Mouse (Mus musculus) kidney, adult 11 months (tissue): ENCODE data around the gene Phf21a.
"Not testable (repeated sequence)": the region's sequence is repeated elsewhere in the genome, so short reads cannot be mapped to it uniquely, and the experiment has no call there.

Source experiments
- DNase-seq: peaks from one replicate; pipeline ENCODE4 v3.0.0; 2022

The Phf21a gene

DNA sequence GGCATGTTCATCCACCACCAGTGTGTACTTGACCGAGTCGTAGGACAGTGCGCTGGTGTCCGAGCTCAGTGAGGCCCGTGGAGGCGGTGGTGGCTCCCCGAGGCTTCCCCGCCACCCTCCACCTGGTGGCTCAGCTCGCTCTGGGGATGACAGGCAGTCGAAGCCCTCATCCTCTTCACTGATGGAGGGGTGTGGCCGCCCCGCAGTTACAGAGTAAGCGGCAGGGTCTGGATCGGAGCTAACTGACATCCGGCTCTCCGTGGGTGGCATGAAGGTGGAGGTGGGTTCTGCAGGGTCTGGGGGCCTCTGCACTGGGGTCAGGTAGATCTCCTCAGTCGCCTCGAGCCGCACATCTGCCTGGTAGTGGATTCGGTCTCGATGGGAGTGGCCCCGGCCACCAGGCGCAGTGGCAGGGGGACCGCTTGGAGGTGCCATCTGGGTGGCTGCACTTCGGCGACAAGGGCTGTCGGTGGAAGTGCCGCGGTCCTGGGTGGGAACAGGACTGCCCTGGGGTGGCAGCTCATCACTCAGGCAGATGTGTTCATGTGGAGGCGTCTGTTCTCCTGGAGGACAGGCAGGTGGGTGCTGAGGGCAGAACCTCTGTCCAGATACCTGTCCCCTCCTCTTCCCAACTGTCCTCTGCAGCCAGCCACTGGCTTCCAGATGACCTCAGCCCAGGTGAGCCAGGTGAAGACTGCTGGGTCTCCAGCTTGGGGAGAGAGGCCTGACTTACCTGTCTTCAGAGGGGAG, 294.1 kb downstream of the Phf21a start:
- DNase-seq: no peak

DNA sequence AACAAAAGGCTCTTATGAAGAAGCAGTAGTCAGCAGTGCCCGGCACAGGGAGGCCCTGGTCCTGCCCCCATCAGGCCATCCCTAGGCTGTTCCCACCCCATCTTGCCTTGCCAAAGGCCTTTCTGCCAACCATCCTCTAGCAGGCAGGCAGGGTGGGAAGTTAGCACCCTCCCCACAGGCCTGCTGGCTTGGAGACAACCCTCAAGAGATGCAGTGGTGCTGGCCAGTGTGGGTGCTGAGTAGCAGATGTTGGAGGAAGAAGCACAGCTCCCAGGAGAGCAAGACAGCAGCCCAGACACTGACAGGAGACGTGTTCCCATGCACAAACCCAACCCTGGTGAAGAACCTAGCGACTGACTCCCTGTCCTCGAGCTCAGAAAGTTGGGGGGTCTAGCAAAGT, 294.7 kb downstream of the Phf21a start:
- DNase-seq: no peak

DNA sequence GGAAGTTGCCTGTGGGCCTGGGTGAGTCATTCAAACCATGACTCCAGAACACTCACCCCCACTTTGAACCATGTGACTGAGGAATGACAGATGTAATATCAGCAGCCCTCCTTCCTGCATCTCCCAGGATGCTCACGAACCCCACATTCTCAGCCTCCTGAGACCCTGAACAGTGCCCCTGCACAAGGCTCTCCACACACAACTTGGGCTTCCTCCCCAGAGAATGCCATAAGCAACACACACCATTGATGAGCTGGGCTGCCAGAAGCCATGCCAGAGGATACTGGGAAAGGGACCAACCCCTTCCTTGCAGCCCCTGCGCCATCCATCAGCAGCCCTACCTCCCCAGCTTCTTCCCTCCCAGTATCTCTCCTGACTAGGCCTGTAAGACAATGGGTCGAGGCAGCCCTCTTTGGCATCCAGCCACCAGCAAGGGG, 295.2 kb downstream of the Phf21a start:
- DNase-seq: no peak

DNA sequence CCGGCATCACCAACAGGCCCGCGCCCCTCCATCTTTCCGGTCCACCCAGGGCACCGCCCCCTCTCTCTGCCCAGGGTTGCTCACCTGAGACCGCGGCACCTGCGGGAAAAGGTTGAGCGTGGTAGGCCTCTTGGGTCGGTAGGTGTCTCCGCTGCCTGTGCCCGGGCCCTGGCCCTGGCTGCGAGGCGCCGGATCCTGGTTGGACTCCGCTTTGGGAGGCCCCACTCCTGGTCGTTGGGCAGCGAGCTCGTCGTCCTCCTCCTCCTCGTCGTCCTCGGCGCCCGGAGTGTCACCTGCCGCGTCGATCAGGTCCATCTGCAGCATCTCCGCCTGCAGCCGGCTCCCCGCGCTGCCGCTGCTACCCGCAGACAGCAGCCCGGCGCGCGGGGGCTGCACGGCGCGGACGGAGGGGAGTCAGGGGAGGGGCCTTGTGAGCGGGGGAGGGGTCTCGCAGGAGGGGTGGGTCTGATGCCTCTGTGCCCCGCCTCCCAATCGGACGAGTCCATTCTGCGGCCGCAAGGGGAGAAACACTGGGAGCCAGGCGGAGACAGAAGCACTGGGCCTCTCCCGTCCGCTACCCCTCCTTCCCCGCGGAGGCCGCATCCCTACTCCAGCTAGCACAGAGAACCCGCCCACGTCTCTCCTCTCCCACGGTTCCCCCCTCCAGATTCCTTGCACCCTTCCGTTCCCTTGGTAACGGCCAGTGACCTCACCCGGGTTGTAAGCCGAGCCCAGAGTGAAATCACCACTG, 296.1 kb downstream of the Phf21a start:
- peak; percentile 87 for DNase-seq

DNA sequence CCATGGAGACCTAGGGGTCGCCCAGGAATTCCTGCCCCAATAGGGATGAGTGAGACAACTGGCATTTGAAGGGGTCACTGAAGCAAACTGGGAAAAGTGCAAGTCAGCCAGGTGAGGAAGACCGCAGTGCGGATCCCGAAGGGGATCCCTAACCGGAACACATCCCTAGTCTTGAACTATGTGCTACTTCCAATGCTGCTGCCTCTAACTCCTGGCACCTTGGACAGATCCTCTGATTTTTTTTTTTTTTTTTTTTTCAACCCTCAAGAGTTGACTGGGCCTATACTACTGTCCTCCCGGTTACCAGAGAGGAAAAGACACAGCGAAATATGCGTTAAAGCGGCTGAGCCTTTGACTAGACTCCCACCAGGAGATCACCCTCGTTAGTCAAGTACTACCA, 296.7 kb downstream of the Phf21a start:
- DNase-seq: no peak

DNA sequence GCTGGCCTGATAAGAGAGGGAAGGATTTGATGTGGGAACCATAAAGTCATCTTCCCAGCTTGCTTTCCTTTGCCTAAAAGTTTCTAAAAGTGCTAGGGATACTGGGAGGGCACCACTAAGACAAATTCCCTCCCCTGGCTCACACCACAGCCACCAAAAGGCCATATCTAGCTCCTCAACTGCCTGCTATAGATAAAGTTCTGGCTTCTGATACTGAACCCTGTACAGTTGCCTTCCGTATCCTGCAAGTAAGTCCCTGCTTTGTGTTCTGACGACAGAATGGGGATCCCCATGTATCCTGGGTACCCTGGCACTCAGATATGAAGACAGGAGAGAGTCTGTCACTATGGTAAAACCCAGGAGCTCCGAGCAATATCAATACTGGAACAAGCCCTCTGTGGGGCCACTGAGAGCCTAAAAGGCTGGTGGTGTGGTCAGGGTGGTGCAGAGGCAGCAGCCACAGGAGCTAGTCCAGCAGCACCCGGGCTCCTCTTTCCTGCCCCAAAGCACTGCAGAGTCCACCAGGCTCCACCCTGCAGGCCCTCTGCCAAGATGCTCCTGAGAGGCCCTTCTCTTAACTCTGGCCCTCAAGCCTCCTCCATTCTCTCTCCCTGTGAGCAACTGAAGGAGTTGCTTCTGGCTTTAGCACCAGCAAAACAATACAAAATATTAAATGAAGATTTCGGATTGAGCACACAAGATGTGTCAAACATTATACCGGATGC, 297.5 kb downstream of the Phf21a start:
- no peak for DNase-seq

DNA sequence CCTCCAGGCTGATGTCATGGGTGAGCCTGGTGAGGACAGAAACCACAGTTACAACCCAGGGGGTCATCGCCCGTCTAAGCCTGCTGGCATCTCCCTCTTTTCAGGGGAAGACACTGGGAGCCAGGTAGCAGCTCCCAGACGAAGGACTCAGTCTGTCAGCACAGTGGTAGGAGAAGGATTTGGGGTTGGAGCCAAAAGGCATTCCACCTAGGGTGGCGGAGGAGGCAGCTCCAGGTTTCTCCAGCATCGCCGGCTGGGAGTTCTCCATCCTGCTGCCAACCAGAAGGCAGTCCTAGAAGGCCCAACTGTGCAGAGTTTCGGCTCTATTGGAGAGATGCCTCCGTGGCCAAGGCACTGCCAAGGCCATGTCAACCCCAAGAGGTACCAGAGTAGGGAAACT, 298.2 kb downstream of the Phf21a start:
- no peak for DNase-seq

DNA sequence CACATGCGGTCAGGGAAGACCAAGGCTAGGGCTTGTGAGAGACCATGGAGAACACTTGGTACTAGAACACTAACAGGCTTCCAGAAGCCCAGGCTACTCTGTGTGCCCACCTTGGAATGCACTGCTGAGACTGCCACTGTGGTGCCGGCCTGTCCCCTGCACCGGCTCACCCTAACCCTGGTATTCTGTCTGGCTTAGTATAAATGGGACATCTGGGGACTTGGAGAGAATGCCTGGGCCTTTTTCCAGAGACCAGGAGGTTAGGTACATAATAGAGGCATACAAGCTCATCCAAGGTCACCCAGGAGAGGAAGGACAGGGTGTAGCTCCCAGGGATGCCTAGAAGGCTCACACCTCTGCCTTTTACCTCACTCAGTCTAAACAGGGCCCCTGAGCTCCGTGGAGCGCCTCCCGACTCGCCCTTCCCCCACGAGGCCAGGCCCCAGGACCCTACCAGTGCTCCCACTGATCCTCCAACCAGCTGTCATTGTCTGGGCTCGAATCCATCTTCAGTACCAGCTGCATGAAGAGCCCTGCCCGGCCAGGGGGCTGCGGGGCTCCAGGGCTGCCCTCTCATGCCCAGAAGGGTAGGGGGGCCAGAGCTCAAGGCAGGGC, 298.9 kb downstream of the Phf21a start:
- DNase-seq: no peak

DNA sequence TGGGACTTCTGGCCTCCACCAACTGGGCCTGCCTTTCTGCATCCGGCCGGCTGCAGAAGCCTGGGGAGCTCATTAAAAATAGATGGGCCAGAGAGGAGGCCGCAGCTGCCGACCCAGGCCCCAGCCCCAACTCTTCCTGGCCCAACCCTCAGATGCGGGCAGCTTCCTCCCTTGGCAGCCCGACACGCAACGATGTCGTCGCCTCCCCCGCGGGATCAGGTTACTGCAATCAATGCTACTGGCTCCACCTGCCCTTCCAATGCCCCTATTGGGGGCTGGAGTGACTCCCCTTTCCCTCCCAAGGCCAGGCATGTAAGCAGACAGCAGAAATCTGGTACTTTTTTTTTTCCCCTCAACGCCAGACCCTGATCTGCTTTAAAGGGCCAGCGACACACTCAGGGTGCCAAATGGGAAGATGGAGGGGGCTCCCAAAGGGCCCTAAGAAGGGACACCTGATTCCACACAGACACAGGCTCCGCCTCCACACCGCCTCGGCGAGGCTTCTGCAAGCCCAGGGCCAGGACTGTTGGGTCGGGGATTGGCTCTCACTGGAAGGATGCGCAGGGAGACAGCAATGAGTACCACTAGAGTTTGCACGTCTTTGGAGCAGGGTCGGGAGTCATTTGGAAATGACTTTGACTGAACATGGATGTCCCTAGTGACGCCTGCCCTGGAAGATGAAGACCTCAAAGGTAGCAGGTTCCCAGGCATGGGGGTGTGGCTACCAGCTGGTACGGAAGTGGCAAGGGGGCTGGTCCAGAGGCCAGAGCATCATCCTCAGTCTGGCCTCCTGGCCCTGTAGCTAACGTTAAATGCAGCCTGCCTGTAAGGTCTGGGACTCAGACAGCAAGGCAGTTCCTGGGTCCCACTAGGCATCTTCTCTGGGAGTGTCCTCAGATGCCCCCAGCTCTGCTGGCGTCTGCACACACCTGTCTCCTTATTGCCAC, 299.7 kb downstream of the Phf21a start:
- no peak for DNase-seq

DNA sequence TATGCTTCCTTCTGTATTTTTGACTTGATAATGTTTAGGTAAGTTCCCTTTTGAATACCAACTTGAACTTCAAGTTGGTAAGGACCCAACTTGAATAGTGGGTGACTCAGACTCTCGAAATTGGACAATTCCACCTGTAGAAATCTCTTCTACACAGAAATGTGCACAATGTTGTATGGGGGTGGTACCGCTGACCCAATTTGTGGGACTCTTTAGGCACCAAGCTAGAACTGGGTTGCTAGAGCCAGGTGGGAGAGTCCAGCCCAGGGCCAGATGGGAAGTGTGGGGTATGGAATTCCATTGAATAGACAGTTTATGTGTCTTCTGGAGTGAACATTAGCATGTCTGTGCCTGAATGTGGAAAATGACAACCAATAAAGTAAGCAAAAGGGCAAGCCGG, 302.6 kb downstream of the Phf21a start:
- DNase-seq: no peak

DNA sequence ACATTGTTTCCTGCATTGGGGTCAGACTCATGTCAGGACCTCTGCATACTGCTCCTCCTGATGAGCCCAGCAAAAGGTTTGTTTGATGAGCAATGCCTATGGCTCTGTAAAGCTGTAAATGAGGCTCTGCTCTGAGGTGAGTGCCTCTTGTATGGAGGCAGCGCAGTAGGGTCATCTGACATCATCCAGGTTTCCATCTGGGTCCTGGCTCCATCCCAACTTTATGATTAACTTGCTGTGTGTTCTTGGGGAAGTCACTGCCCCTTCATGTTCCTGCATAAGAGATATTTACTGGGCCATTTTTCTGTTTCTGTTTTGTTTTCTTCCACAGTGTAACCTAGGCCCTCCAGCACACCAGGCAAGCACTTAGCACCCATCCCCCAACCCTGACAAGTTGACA, 304.5 kb downstream of the Phf21a start:
- DNase-seq: no peak

DNA sequence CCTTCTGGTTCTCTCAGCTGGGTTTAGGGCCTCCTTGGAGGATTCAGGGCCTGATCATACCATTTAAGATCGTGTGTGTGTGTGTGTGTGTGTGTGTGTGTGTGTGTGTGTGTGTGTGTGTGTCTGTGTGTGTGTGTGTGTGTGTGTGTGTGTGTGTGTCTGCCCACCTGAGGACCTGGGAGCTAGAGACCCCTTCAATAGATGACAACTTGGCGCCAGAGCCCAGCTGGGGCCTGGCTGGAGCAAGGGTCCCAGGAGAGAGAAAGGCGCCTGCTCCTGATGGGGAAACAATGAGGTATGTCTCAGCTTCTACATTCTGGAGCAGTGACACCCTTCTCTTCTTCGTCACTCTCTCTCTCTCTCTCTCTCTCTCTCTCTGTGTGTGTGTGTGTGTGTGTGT, 307.0 kb downstream of the Phf21a start:
- DNase-seq: not testable (repeated sequence)

DNA sequence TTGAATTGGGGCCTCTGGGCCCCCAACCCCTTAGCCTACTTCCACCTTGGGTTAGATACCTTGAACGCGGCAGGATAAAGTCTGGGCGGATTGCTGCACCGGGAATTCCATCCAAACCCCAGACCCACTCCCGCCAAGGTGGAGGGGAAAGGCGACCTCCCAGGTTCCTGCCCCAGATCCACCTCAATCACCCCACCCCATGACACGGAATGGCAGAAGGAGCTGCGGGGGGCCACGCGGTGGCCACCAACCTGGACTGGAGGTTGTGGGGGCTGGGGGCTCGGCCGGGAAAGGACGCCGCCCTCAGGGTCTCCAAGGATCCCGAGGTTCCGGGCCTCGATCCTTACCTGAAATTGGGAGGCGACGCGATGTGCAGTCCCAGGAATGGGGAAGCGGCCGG, 307.8 kb downstream of the Phf21a start:
- no peak for DNase-seq

DNA sequence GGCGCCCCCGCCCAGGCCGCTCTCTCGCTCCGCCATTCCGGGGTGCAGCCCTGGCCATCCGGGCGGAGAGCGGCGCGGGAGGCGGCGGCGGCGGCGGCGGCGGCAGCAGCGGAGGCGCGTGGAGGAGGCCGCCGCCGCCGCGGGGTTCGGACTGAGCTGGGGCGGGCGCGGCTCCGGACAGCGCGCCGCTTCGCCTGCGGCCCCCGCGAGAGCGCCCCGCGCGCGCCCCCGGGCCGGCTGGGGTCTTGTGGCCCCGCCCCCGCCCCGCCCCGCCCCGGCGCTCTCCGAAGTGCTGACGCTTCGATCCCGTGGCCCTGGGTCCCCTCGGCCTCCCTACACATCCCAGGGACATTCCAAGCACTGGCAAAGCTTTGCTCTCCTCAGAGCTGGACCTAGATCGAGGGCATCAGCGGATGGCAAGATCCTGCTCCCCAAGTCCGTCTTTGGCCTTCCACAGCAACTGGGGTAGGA, 308.2 kb downstream of the Phf21a start, which contains the start of gene Mapk8ip1:
Mapk8ip1 (minus strand) TSS at position 173 of the 471 bp plus-strand sequence.
- no peak for DNase-seq

DNA sequence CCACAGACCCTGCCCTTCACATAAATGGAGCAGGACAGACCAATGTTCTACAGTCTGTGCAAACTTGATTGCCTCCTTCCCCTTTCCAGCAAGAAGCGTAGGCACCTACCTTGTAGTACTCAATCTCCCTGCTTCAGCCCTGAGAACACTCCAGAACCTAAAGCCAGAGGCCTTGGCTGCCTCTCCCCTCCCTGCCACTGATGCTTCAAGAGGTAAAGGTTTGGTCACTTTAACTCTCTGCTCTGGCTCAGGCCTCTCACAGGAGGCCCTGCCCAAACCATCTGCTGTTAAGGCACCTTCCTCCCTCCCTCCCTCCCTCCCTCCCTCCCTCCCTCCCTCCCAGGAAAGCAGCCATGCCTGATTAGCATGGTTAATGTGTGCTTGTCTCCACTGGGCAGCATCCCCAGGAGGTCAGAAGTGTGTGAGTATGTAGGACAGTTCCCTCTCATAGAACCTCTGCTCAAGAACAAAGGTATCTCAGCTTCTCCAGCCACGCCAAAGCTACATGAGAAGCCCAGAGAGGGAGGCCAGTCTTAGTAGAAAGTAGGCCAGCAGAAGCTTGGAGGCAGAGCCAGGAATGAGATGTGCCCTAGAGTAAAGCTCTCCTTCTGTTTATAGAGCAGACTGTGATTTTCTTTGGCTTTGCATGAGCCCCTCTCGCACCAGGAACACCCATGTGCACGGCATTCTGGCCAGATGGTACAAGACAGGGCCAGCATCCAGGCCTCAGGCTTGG, 309.8 kb downstream of the Phf21a start:
- DNase-seq: peak; percentile 67

DNA sequence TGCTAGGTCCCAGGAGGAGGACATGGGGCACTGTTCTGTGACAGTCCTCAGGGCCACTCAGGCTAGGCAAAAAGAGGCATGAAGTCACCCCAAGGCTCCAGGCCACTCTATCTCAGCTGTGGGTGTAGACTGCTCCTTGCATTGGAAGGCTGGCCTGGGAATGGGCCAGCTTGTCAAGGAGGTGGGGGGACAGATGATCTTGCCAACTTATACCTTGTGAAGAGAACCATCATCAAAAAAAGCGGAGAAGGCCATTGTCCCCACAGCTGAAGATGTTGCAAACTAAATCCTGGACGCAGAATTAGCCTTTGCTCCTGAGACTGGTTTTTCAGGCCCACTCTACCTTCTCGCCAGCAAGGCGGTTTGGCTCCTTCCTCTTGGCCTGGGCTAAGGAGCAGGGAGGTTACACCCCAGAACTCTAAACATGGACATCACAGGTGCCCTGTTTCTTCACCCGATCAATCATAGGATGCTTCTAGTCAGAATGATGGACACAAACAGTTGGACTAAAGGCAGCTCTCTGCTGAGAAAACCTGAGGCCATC, 310.9 kb downstream of the Phf21a start:
- no peak for DNase-seq

DNA sequence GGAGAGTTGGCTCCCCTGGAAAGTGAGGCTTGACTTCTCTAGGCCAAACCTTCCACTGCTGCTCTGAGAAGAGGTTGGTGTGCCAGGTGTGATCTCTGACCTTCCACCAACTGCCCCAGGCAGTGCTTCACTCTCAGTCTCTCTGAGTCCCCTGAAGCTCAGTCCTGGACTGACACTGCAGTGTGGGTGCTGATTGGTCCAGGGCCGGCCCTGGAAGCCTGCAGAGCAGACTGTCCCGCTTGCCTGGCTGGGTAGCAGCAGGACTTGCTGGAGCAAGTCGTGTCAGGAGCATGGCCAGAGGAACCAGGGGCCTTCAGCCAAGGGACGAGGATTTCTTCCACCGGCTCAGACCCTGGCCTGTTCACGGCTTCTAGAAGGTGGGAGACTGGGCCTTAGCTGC, 311.8 kb downstream of the Phf21a start:
- DNase-seq: no peak

DNA sequence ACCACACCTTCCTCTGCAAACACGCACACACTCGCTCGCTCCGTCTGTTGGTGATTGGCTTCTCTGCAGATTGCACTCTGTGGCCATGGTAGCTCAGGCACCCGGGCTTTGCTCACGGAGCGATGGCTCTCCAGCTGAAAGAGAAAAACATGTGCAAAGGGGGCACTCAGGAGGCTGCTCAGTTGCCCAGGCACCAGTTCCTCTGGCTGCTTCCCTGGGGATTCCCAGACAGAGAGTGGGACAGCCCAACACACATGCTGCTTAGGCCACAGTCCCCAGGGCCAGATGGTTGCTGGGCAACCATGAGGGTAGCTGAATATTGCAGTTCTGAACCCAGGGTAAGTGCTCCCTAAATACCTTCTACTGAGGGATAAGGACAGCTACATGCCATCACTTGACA, 312.8 kb downstream of the Phf21a start:
- no peak for DNase-seq

DNA sequence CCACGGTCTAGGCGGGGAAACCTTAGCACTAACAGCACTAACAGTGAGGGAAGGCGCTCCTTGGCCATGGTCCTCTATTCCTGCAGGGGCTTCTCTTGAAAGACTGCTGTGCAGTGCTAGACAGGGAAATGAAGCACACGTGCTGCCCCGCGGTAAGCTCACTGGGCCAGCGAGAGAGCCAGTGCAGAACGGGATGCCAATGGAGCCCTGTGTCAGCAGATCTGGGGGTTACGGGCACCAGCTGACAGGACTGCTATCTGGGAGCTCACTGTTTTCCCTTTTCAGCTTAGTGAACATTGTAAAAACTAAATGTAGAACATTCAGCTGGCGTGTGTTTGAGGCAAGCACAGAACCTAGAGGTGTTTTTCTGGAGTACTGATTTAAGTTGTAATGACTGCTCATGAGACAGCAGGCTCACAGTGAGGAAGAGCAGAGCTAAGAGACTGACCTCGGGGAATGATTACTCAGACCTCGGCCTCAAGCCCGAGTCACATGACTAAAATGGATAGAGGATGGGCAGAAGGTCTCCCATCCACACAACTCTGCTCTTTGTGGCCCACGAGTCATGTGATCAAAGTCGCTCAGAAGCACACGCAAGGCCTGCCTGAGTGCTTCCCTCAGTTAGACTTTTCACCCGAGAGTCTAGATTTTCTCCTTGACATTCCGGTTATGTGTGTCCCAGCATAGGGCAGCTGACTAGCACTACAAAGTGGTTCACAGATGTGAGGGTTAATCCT, 315.6 kb downstream of the Phf21a start:
- DNase-seq: peak; percentile 72

DNA sequence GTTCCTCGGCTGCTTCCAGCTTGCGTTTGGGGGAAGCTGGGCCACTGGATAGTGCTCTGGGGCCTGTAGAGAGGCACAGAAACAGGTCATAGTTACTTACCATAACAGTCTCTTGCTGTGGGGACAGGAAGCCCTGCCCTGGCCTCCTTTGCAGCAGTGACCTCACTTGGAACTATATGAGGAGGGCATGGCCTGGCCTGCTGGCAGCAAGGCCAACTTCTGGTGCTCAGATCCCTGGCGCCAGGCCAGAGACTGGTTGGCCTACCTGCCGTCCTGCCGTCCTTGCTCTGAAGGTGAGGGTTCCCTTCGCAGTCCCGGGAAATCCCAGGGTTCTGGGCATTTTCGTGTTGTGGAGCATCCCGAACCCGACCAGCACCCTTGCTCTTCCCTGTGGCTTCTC, 318.8 kb downstream of the Phf21a start:
- DNase-seq: peak; percentile 62
